Mouse (Mus musculus) lung, embryonic 15.5 days (tissue): Measurements from ENCODE around the gene Ctnnb1. TPM values are rescaled to one million over a fixed set of nuclear protein-coding genes. Genes with fewer than 3 reads are reported as not detected.
A peak's percentile ranks its signal among the peaks of the same experiment; 100 is the strongest.

ENCODE experiments used
- ATAC-seq: fragments of 200-750 bp; cut with Nextera tagmentation; 2 replicates; pipeline ENCODE4 v1.8.0; 2017; ENCODE audit warnings: moderate number of reproducible peaks, borderline replicate concordance; ENCODE audit not compliant: low FRiP score, low TSS enrichment; ENCODE audit errors: extremely low read depth
- H3K27ac ChIP-seq: fragments of 300-500 bp; sonication (generic); 2 replicates; pipeline ENCODE4 v1.5.1; 2015; ENCODE audit warnings: moderate library complexity, mild to moderate bottlenecking, inconsistent platforms
- H3K27me3 ChIP-seq: fragments of 300-500 bp; sonication (generic); 2 replicates; pipeline ENCODE4 v1.6.1; 2015; ENCODE audit warnings: inconsistent platforms
- H3K36me3 ChIP-seq: fragments of 300-500 bp; sonication (generic); 2 replicates; pipeline ENCODE4 v1.6.1; 2015; ENCODE audit warnings: inconsistent platforms
- H3K4me1 ChIP-seq: fragments of 300-500 bp; sonication (generic); 2 replicates; pipeline ENCODE4 v1.6.1; 2015; ENCODE audit warnings: inconsistent platforms
- H3K4me2 ChIP-seq: fragments of 300-500 bp; sonication (generic); 2 replicates; pipeline ENCODE4 v1.6.1; 2015; ENCODE audit warnings: inconsistent platforms, mild to moderate bottlenecking, moderate library complexity
- H3K4me3 ChIP-seq: fragments of 300-500 bp; sonication (generic); 2 replicates; pipeline ENCODE4 v1.5.1; 2015; ENCODE audit warnings: mild to moderate bottlenecking, inconsistent platforms
- H3K9ac ChIP-seq: fragments of 300-500 bp; sonication (generic); 2 replicates; pipeline ENCODE4 v1.6.1; 2015; ENCODE audit warnings: inconsistent platforms
- H3K9me3 ChIP-seq: fragments of 300-500 bp; sonication (generic); 2 replicates; pipeline ENCODE4 v1.6.1; 2016; ENCODE audit warnings: inconsistent platforms
- WGBS: fragments of 180-500 bp; shearing (Covaris S2); methylation state at CpG from one replicate; pipeline ENCODE4 v1.1.7; 2015; 5-methylcytosine and 5-hydroxymethylcytosine counted together
- polyA plus RNA-seq: library from polyadenylated mRNA; unstranded; fragments of >200 nt; fragmentation: Nextera tagmentation; extraction: Ambion mirVana; gene quantifications from 2 replicates; pipeline ENCODE4 v1.2.1, GENCODE M21; 2015

The Ctnnb1 gene
- 552 and 563 TPM in 2 replicates for polyA plus RNA-seq

DNA sequence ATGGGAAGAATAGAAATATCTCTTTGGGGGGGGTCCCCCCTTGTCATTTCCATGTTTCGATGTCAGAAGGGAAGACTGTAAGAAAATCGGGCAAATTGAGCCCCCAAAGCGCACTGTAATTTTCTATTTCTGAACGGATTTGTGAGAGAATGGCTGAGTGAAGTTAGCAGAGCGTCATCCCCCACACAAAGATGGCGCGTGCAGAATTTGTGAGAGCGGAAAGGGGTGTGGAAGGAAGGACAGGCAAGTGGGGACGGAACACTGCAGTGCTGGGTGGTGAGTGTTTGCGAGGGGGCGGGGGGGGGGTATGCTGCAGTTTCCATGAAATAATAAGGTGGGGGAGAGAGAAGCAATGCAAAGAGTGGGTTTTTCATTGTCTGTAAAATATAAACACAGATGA lies at the start of gene Ctnnb1:
Gene Ctnnb1, plus strand, starts transcription at position 136 of the 400 bp plus-strand sequence.
- H3K27me3 ChIP-seq = no peaks in the 10 kb centered on the region
- H3K36me3 ChIP-seq = no peaks in the 10 kb centered on the region
- no peak within 1 kb of the TSS for H3K27ac ChIP-seq
- no peak within 1 kb of the TSS for H3K4me3 ChIP-seq
- H3K4me2 ChIP-seq = no peak within 1 kb of the TSS
- no peaks in the 10 kb centered on the region for H3K9me3 ChIP-seq
- H3K9ac ChIP-seq = no peak within 1 kb of the TSS
- 85% methylated on average over 11 of the region's 11 CpGs for WGBS
- ATAC-seq = no peak
- peaks cover 20% of the 10 kb centered on the region for H3K4me1 ChIP-seq

GRCm38 (mm10) chr9:120880286-120880685 lies 48.7 kb upstream of the Ctnnb1 start:
- Histone ChIP-seq H3K4me3 (no peak overlapping the region), H3K9ac (no peak overlapping the region), H3K4me1 (peaks cover 8% of the 10 kb centered on the region; the same call in 1 of the 2 replicates), H3K4me2 (no peak overlapping the region), H3K9me3 (no peaks in the 10 kb centered on the region), H3K36me3 (no peaks in the 10 kb centered on the region), H3K27me3 (no peaks in the 10 kb centered on the region), H3K27ac (no peak overlapping the region)
- ATAC-seq = no peak
- 54% methylated on average over 9 of the region's 9 CpGs for WGBS

GRCm38 (mm10) chr9:120881121-120881520 lies 47.9 kb upstream of the Ctnnb1 start:
- Histone ChIP-seq H3K27ac (no peak overlapping the region), H3K4me2 (no peak overlapping the region), H3K27me3 (no peaks in the 10 kb centered on the region), H3K9ac (no peak overlapping the region), H3K4me3 (no peak overlapping the region), H3K4me1 (peaks cover 8% of the 10 kb centered on the region; the same call in 1 of the 2 replicates), H3K36me3 (no peaks in the 10 kb centered on the region), H3K9me3 (no peaks in the 10 kb centered on the region)
- 72% methylated on average over 15 of the region's 15 CpGs for WGBS
- ATAC-seq = 0 out of 2 replicates have a peak, but pooled peaks have one; percentile 27

DNA sequence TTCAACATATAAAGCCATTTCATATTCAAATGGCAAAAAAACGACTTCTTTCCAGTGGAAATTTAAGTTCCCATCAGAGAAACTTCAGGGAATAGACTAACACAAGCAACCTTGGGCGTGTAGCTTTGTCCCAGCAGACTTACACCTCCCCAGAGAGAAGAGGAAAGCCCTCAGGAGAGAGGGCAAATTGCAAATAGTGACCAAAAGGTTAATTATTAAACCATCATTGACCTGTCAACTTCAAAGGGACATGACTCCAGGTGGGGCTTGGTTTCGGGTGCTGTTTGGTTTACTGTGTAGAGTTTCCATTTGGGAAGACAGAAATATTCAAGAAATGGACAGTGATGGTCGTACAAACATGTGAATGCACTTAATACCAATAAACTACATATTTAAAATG lies 47.2 kb upstream of the Ctnnb1 start:
- WGBS = 53% methylated on average over 4 of the region's 4 CpGs
- Histone ChIP-seq H3K9me3 (no peaks in the 10 kb centered on the region), H3K36me3 (no peaks in the 10 kb centered on the region), H3K4me3 (no peak overlapping the region), H3K4me1 (peaks cover 8% of the 10 kb centered on the region; the same call in 1 of the 2 replicates), H3K27me3 (no peaks in the 10 kb centered on the region), H3K4me2 (no peak overlapping the region), H3K9ac (no peak overlapping the region), H3K27ac (no peak overlapping the region)
- no peak for ATAC-seq

- 62% methylated on average over 10 of the region's 10 CpGs for WGBS
- Histone ChIP-seq H3K4me3 (no peak overlapping the region), H3K4me2 (no peak overlapping the region), H3K27me3 (no peaks in the 10 kb centered on the region), H3K27ac (no peak overlapping the region), H3K36me3 (no peaks in the 10 kb centered on the region), H3K9ac (no peak overlapping the region), H3K9me3 (no peaks in the 10 kb centered on the region), H3K4me1 (peaks cover 8% of the 10 kb centered on the region; the same call in 1 of the 2 replicates)
- no peak for ATAC-seq
These were observed 44.3 kb upstream of the Ctnnb1 start for GRCm38 (mm10) chr9:120884726-120885125.

DNA sequence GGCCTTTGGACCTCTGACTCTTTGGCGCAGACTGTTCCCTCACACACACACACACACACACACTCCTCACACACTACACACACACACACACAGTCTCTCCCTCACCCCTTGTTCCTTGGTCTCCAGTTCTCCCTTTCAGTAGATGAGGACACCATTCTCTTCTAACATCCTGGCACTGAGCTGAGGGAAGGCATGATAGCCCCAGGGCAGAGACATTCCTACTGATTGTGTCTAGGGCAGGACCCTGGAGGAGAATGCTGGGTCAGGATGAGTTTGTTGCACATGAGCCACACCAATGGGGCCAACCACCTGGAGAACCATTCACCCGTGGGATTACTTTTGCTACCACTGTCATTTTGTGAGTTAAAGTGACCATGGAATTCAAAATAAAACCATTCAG lies 41.4 kb upstream of the Ctnnb1 start:
- Histone ChIP-seq H3K4me2 (no peak overlapping the region), H3K4me3 (no peak overlapping the region), H3K27me3 (no peaks in the 10 kb centered on the region), H3K36me3 (no peaks in the 10 kb centered on the region), H3K27ac (no peak overlapping the region), H3K9me3 (no peaks in the 10 kb centered on the region), H3K4me1 (no peaks in the 10 kb centered on the region), H3K9ac (no peak overlapping the region)
- WGBS = 84% methylated on average over 2 of the region's 2 CpGs
- no peak for ATAC-seq

- Histone ChIP-seq H3K4me2 (peak overlapping the region; percentile 28; the same call in 1 of the 2 replicates), H3K9ac (no peak overlapping the region), H3K27ac (no peak overlapping the region), H3K4me3 (no peak overlapping the region), H3K36me3 (no peaks in the 10 kb centered on the region), H3K27me3 (no peaks in the 10 kb centered on the region), H3K4me1 (peaks cover 21% of the 10 kb centered on the region), H3K9me3 (no peaks in the 10 kb centered on the region)
- 87% methylated on average over 11 of the region's 11 CpGs for WGBS
- ATAC-seq = no peak
These were observed 35.6 kb upstream of the Ctnnb1 start for GRCm38 (mm10) chr9:120893435-120893834.

DNA sequence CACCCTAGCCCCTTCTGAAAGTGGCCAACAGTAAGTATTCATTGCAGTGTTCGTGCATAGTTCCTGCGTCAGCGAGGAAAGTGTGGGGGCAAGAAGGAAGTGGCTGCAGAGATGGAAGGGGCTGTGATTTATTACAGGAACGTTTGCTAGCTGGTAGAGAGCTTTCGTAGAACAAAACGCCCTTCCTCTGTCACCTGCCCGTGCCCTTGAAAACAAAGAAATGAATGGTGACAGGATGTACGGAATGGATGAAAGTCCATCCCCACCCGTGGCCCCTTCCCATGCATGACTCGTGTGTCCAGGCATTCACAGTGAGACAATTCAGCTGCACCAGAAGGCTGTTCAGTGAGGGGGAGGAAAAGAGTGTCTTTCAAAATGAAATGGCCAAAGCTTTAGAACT lies 35.0 kb upstream of the Ctnnb1 start:
- ATAC-seq = no peak
- Histone ChIP-seq H3K4me3 (no peak overlapping the region), H3K27ac (no peak overlapping the region), H3K4me1 (peaks cover 21% of the 10 kb centered on the region), H3K9me3 (no peaks in the 10 kb centered on the region), H3K36me3 (no peaks in the 10 kb centered on the region), H3K4me2 (peak overlapping the region; percentile 28; the same call in 1 of the 2 replicates), H3K27me3 (no peaks in the 10 kb centered on the region), H3K9ac (no peak overlapping the region)
- WGBS = 38% methylated on average over 10 of the region's 10 CpGs

DNA sequence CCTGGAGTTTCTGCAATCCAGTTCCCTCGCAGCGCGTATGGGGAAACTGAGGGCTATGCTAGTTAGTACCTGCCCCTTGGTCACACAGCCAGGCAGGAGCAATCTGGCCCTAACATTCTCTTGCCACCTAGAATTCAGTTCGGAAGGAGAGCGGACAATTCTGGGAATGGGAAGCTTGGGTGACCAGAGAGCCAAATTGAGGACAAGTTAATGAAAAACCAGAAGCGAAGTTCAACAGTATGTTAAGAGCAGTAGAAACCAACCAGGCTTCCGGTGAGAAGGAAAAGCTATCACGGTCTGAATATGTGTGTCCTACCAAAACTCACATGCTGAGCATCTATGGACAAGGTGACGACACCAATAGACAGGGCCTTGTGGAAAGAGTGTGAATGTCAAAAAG lies 34.6 kb upstream of the Ctnnb1 start:
- 76% methylated on average over 9 of the region's 9 CpGs for WGBS
- Histone ChIP-seq H3K36me3 (no peaks in the 10 kb centered on the region), H3K27me3 (no peaks in the 10 kb centered on the region), H3K9ac (no peak overlapping the region), H3K4me3 (no peak overlapping the region), H3K27ac (no peak overlapping the region), H3K4me2 (0 out of 2 replicates have a peak overlapping the region, but pooled peaks have one; percentile 28), H3K4me1 (peaks cover 21% of the 10 kb centered on the region), H3K9me3 (no peaks in the 10 kb centered on the region)
- no peak for ATAC-seq

- Histone ChIP-seq H3K27me3 (no peaks in the 10 kb centered on the region), H3K36me3 (no peaks in the 10 kb centered on the region), H3K4me2 (no peak overlapping the region), H3K4me1 (peaks cover 21% of the 10 kb centered on the region), H3K27ac (no peak overlapping the region), H3K4me3 (no peak overlapping the region), H3K9ac (no peak overlapping the region), H3K9me3 (no peaks in the 10 kb centered on the region)
- no peak for ATAC-seq
- 39% methylated on average over 5 of the region's 5 CpGs for WGBS
These were observed 32.5 kb upstream of the Ctnnb1 start for GRCm38 (mm10) chr9:120896502-120896901.

- Histone ChIP-seq H3K4me1 (peaks cover 21% of the 10 kb centered on the region), H3K4me2 (no peak overlapping the region), H3K9me3 (no peaks in the 10 kb centered on the region), H3K27me3 (no peaks in the 10 kb centered on the region), H3K4me3 (no peak overlapping the region), H3K27ac (no peak overlapping the region), H3K36me3 (no peaks in the 10 kb centered on the region), H3K9ac (no peak overlapping the region)
- no peak for ATAC-seq
- 59% methylated on average over 4 of the region's 4 CpGs for WGBS
These were observed 31.7 kb upstream of the Ctnnb1 start for GRCm38 (mm10) chr9:120897269-120897668.

DNA sequence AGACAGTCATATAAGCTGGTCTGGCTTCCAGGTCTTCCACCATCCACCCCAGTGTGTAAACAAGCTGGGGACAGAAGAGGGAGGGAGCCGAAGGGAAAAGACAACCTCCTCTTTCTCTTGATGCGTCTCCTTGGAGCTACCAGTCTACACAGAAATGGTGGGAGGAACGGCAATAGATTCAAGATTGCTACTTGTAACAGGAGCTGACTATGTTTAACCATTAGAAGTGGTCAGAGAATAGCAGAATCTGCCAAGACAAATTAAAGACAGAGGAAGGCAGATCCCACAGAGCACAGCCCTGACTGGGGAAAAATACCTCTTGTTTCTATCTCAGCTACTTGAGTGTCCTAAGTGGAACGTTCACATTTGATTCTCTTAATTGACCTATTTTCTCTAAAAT lies 29.2 kb upstream of the Ctnnb1 start:
- no peaks in the 10 kb centered on the region for H3K36me3 ChIP-seq
- ATAC-seq = no peak
- H3K27ac ChIP-seq = no peak overlapping the region
- no peak overlapping the region for H3K4me3 ChIP-seq
- peaks cover 10% of the 10 kb centered on the region for H3K4me1 ChIP-seq
- no peaks in the 10 kb centered on the region for H3K9me3 ChIP-seq
- no peaks in the 10 kb centered on the region for H3K27me3 ChIP-seq
- H3K4me2 ChIP-seq = no peak overlapping the region
- WGBS = 38% methylated on average over 4 of the region's 4 CpGs
- H3K9ac ChIP-seq = no peak overlapping the region
